Mouse (Mus musculus): ENCODE measurements around the gene Parm1.

DNA sequence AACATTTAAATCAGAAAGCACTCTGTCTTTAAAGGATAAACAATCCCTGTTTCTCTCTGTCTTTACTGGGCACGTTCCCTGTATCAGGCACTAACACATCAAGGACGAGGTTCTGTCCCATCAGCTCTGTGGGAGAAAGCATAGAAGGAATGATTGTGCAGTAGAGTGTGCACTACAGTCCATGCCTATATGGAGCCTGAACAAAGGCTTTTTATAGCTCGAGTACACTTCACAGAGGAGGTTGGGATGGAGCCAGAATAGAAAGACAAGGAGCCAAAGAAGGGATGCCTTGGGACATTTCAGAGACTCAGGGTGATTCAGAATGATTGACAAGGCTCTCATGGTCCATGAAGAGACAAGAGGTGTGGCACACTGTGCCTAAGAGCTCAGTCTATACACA is 68.8 kb downstream of the Parm1 start:
- TF ChIP-seq CTCF (IDR thresholded peaks at IDR 0.05; ENCODE audit: low read depth) (no peak), EP300 (IDR thresholded peaks at IDR 0.05; ENCODE audit: low read depth) (no peak)

Measured in liver, postnatal 0 days (tissue).